Mouse (Mus musculus): ENCODE results near the gene Sympk.
A peak's percentile ranks its signal among the peaks of the same experiment; 100 is the strongest.

GRCm38 (mm10) chr7:19006476-19006875, 17.7 kb upstream of the Sympk start:
- peak; percentile 100 for TF ChIP-seq CTCF (IDR thresholded peaks at IDR 0.05)
- no peak for TF ChIP-seq EP300 (IDR thresholded peaks at IDR 0.05)

All from lung, postnatal 0 days (tissue).